Mouse (Mus musculus): Measurements from ENCODE around the gene Hist1h1b. TPM values are rescaled to one million over a fixed set of nuclear protein-coding genes. Genes with fewer than 3 reads are reported as not detected.
"Not testable (repeated sequence)": the region's sequence is repeated elsewhere in the genome, so short reads cannot be mapped to it uniquely, and the experiment has no call there.

Hist1h1b gene
- total and polyA plus RNA-seq, 2 experiments = 3.5 TPM; not detected in 1

DNA sequence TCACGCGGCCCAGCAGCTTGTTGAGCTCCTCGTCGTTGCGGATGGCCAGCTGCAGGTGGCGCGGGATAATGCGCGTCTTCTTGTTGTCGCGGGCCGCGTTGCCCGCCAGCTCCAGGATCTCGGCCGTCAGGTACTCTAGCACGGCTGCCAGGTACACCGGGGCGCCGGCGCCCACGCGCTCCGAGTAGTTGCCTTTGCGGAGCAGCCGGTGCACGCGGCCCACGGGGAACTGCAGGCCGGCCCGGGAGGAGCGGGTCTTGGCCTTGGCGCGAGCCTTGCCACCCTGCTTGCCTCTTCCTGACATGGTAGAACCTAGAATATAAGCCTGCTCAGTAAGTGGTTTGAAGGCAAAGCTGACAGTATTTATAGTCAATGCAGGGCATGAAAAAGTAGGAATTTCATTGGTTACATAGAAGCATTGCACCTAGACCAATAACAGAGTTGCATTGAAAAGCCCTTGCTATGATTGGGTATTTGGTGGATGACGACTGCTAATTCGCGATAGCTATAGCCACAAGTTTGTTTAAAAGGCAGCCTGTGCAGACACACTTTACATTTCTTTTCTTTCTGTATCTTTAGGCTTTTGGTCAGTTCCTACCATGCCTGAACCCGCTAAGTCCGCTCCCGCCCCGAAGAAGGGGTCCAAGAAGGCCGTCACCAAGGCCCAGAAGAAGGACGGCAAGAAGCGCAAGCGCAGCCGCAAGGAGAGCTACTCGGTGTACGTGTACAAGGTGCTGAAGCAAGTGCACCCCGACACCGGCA is 26.7 kb downstream of the Hist1h1b start, which contains the start of the genes Hist1h2ak and Hist1h2bn:
Hist1h2ak (minus strand) TSS at position 304 of the 762 bp plus-strand sequence.
Hist1h2bn (plus strand) TSS at position 600 of the 762 bp plus-strand sequence.
- H3K27me3 ChIP-seq (ENCODE audit: control insufficient read depth, insufficient read depth, low read length); H3K4me1 ChIP-seq (ENCODE audit: control insufficient read depth, insufficient read depth, low read length); H3K36me3 ChIP-seq (ENCODE audit: control insufficient read depth, insufficient read depth, low read length); H3K79me2 ChIP-seq (ENCODE audit: control insufficient read depth, insufficient read depth, low read length): not testable (repeated sequence)
- 0 out of 2 replicates have a peak, but pooled peaks have one; percentile 35 for TF ChIP-seq POLR2A (IDR thresholded peaks at IDR 0.05; ENCODE audit: extremely low read depth, insufficient read depth, low read length)
- peak within 1 kb of the TSS; percentile 97 for H3K4me3 ChIP-seq (ENCODE audit: insufficient read depth, low read depth, low read length)
- peak; percentile 80 for DNase-seq (ENCODE audit: extremely low read depth, low read depth, low spot score)
- under 1% methylated on average over 48 of the region's 50 CpGs for WGBS
- peak within 1 kb of the TSS; percentile 81 for H3K27ac ChIP-seq (replicated peaks; ENCODE audit: insufficient read depth, low read depth, low read length)
- H3K9ac ChIP-seq (ENCODE audit: low read depth, low read length) = peak within 1 kb of the TSS; percentile 77

DNA sequence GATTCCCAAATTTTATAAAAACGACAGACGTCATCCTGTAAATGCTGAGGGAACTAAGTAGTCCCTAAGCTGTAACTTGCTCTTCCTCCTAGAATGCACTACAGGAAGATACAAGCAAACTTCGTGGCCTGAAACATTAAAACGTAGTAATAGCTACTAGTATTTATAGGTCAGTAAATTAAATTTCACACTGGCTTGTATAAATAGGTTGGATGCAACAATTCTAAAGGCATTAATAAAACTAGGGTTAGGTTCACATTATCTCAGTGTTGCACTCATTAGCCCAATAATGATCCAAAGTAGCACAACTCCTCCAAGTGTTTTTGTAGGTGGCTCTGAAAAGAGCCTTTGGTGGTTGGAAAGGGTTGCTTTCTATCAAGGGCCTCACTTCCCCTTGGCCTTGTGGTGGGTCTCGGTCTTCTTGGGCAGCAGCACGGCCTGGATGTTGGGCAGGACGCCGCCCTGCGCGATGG is 27.3 kb downstream of the Hist1h1b start:
- Histone ChIP-seq H3K36me3 (ENCODE audit: control insufficient read depth, insufficient read depth, low read length) (no peaks in the 10 kb centered on the region), H3K27ac (replicated peaks; ENCODE audit: insufficient read depth, low read depth, low read length) (peak overlapping the region; percentile 37; the same call in 1 of the 2 replicates), H3K4me3 (ENCODE audit: insufficient read depth, low read depth, low read length) (peak overlapping the region; percentile 97), H3K27me3 (ENCODE audit: control insufficient read depth, insufficient read depth, low read length) (no peaks in the 10 kb centered on the region), H3K4me1 (ENCODE audit: control insufficient read depth, insufficient read depth, low read length) (peaks cover 7% of the 10 kb centered on the region), H3K79me2 (ENCODE audit: control insufficient read depth, insufficient read depth, low read length) (no peaks in the 10 kb centered on the region; the same call in 1 of the 2 replicates), H3K9ac (ENCODE audit: low read depth, low read length) (peak overlapping the region; percentile 61)
- TF ChIP-seq POLR2A (IDR thresholded peaks at IDR 0.05; ENCODE audit: extremely low read depth, insufficient read depth, low read length) (no peak), CTCF (IDR thresholded peaks at IDR 0.05; ENCODE audit: low read depth, low read length) (0 out of 2 replicates have a peak, but pooled peaks have one; percentile 1)
- DNase-seq (ENCODE audit: extremely low read depth, low read depth, low spot score) = no peak
- WGBS = 10% methylated on average over 10 of the region's 10 CpGs

DNA sequence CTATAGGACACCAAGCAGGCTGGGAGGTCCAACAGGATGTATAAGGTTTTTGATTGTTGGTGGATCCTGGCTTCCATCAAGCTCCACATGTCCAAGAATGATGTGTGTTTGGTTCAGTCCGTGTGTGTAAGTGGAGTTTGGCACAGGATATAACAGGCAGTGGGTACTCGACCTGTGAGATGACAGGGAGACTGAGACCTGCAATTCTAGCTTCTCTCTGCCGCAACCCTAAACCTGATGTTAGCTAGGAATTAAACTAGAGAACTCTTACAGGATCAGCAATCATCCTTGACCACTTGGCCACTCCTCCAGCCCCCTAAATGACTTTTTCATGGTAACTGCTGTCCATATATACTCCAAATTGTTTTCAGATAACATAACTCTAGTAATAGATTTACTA is 28.1 kb downstream of the Hist1h1b start:
- Histone ChIP-seq H3K27me3 (ENCODE audit: control insufficient read depth, insufficient read depth, low read length) (no peaks in the 10 kb centered on the region), H3K79me2 (ENCODE audit: control insufficient read depth, insufficient read depth, low read length) (no peaks in the 10 kb centered on the region; the same call in 1 of the 2 replicates), H3K9ac (ENCODE audit: low read depth, low read length) (no peak overlapping the region), H3K4me1 (ENCODE audit: control insufficient read depth, insufficient read depth, low read length) (peaks cover 7% of the 10 kb centered on the region), H3K36me3 (ENCODE audit: control insufficient read depth, insufficient read depth, low read length) (no peaks in the 10 kb centered on the region; the same call in 1 of the 2 replicates), H3K27ac (replicated peaks; ENCODE audit: insufficient read depth, low read depth, low read length) (no peak overlapping the region), H3K4me3 (ENCODE audit: insufficient read depth, low read depth, low read length) (no peak overlapping the region)
- no peak for DNase-seq (ENCODE audit: extremely low read depth, low read depth, low spot score)
- 60% methylated on average over 3 of the region's 3 CpGs for WGBS
- no peak for TF ChIP-seq POLR2A (IDR thresholded peaks at IDR 0.05; ENCODE audit: extremely low read depth, insufficient read depth, low read length)
- TF ChIP-seq CTCF (IDR thresholded peaks at IDR 0.05; ENCODE audit: low read depth, low read length) = no peak

DNA sequence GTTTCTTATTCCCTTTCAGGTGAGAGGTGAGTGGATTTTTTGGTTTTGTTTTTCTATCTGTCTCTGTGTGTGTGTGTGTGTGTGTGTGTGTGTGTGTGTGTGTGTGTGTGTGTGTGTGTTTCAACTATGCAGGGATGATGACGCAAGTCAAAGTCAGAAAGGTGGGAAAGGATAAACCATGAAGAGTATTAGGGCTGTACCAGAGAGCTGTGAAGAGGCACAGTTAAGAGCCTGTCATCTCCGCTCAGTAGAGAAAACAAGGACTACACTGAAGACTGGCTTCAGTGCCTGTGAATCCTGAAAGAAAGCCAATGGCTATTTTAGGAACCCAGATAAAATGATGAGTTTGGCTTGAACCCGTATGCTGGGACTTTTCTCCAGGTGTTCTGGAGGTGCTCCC is 28.6 kb downstream of the Hist1h1b start:
- Histone ChIP-seq H3K27me3 (ENCODE audit: control insufficient read depth, insufficient read depth, low read length) (no peaks in the 10 kb centered on the region), H3K9ac (ENCODE audit: low read depth, low read length) (no peak overlapping the region), H3K36me3 (ENCODE audit: control insufficient read depth, insufficient read depth, low read length) (peaks cover 2% of the 10 kb centered on the region; the same call in 1 of the 2 replicates), H3K4me3 (ENCODE audit: insufficient read depth, low read depth, low read length) (no peak overlapping the region), H3K79me2 (ENCODE audit: control insufficient read depth, insufficient read depth, low read length) (no peaks in the 10 kb centered on the region; the same call in 1 of the 2 replicates), H3K27ac (replicated peaks; ENCODE audit: insufficient read depth, low read depth, low read length) (no peak overlapping the region), H3K4me1 (ENCODE audit: control insufficient read depth, insufficient read depth, low read length) (peaks cover 7% of the 10 kb centered on the region)
- no peak for DNase-seq (ENCODE audit: extremely low read depth, low read depth, low spot score)
- TF ChIP-seq POLR2A (IDR thresholded peaks at IDR 0.05; ENCODE audit: extremely low read depth, insufficient read depth, low read length) (no peak), CTCF (IDR thresholded peaks at IDR 0.05; ENCODE audit: low read depth, low read length) (no peak)
- 89% methylated on average over 3 of the region's 3 CpGs for WGBS

DNA sequence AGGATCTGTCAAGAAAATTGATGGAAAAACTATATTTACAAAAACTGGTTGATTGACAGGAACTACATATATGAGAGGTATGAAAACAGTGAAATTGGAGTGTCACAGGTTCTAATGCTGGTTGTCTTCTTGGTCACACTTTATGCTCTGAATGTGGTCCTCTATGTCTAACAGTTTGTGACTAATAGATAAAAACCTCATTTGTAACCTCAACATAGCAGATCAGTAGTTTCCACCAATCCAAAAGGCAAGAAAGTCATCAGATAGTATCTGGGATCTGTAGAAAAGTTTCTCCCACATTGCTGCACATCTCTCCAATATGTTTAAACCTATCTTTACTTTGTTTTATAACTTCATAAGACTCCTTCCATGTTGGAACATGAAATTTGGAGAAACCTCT is 29.0 kb downstream of the Hist1h1b start:
- no peak overlapping the region for H3K9ac ChIP-seq (ENCODE audit: low read depth, low read length)
- TF ChIP-seq CTCF (IDR thresholded peaks at IDR 0.05; ENCODE audit: low read depth, low read length) (no peak), POLR2A (IDR thresholded peaks at IDR 0.05; ENCODE audit: extremely low read depth, insufficient read depth, low read length) (no peak)
- H3K79me2 ChIP-seq (ENCODE audit: control insufficient read depth, insufficient read depth, low read length) = no peaks in the 10 kb centered on the region; the same call in 1 of the 2 replicates
- peaks cover 7% of the 10 kb centered on the region for H3K4me1 ChIP-seq (ENCODE audit: control insufficient read depth, insufficient read depth, low read length)
- H3K36me3 ChIP-seq (ENCODE audit: control insufficient read depth, insufficient read depth, low read length) = peaks cover 2% of the 10 kb centered on the region; the same call in 1 of the 2 replicates
- DNase-seq (ENCODE audit: extremely low read depth, low read depth, low spot score) = no peak
- no peak overlapping the region for H3K4me3 ChIP-seq (ENCODE audit: insufficient read depth, low read depth, low read length)
- no peak overlapping the region for H3K27ac ChIP-seq (replicated peaks; ENCODE audit: insufficient read depth, low read depth, low read length)
- no peaks in the 10 kb centered on the region for H3K27me3 ChIP-seq (ENCODE audit: control insufficient read depth, insufficient read depth, low read length)

Data from liver, adult 2 months (tissue).